Mouse (Mus musculus): Measurements from ENCODE around the gene Slc9a9.

GRCm38 (mm10) chr9:95207661-95208060 is 538.0 kb downstream of the Slc9a9 start:
- TF ChIP-seq CTCF (IDR thresholded peaks at IDR 0.05; ENCODE audit: low read depth) (no peak), EP300 (IDR thresholded peaks at IDR 0.05; ENCODE audit: low read depth) (no peak)
